Mouse (Mus musculus): ENCODE data around the gene Cdca4. TPM values are rescaled to one million over a fixed set of nuclear protein-coding genes. Genes with fewer than 3 reads are reported as not detected.

Cdca4 gene
- 23.5 TPM for polyA plus RNA-seq (2021)

- ATAC-seq (peak; percentile 95), DNase-seq (ENCODE audit: low read depth, low spot score) (peak; percentile 65)
- TF ChIP-seq CTCF (IDR thresholded peaks at IDR 0.05) = no peak
- POLR2A ChIA-PET = interaction anchor here (1.2 kb wide), 2 partner anchors 11 to 12 kb away, joined by 3 to 4 read pairs; no protein-coding TSS in a partner anchor
- H3K27me3 ChIP-seq = no peaks in the 10 kb centered on the region
- in situ Hi-C loops (cut with MboI; ENCODE audit: low pct_unique_long_range_greater_than_20kb) = no loop called here
- CTCF ChIA-PET = interaction anchor here (1.2 to 1.5 kb wide), 2 partner anchors 14 to 31 kb away, joined by 3 to 4 read pairs; no protein-coding TSS in a partner anchor
Observed at GRCm38 (mm10) chr12:112829244-112829864, at the start of gene Cdca4. Gene Cdca4, minus strand, starts transcription at chr12:112829423.

GRCm38 (mm10) chr12:112877607-112878020 lies 48.4 kb upstream of the Cdca4 start:
- no peak for ATAC-seq
- DNase-seq (ENCODE audit: low read depth, low spot score) = no peak
- H3K27me3 ChIP-seq = no peaks in the 10 kb centered on the region
- TF ChIP-seq CTCF (IDR thresholded peaks at IDR 0.05) = no peak
- ChIA-PET POLR2A (no interaction called here), CTCF (interaction anchor here (1.0 kb wide), 1 partner anchor 79 kb away, joined by 3 read pairs; no protein-coding TSS in a partner anchor)
- in situ Hi-C loops (cut with MboI; ENCODE audit: low pct_unique_long_range_greater_than_20kb) = no loop called here

GRCm38 (mm10) chr12:112877073-112877576 lies 47.9 kb upstream of the Cdca4 start:
- no peak for TF ChIP-seq CTCF (IDR thresholded peaks at IDR 0.05)
- ChIA-PET POLR2A (no interaction called here), CTCF (interaction anchor here (1.0 to 1.9 kb wide), 2 partner anchors 80 to 81 kb away, joined by 3 to 7 read pairs; no protein-coding TSS in a partner anchor)
- in situ Hi-C loops (cut with MboI; ENCODE audit: low pct_unique_long_range_greater_than_20kb) = no loop called here
- ATAC-seq (no peak), DNase-seq (ENCODE audit: low read depth, low spot score) (no peak)
- H3K27me3 ChIP-seq = no peaks in the 10 kb centered on the region

- DNase-seq (ENCODE audit: low read depth, low spot score) = no peak
- in situ Hi-C loops (cut with MboI; ENCODE audit: low pct_unique_long_range_greater_than_20kb) = no loop called here
- no peaks in the 10 kb centered on the region for H3K27me3 ChIP-seq
- ChIA-PET POLR2A (no interaction called here), CTCF (interaction anchor here (1.2 to 1.9 kb wide), 5 partner anchors 15 to 82 kb away, joined by 3 to 7 read pairs (median 3); no protein-coding TSS in a partner anchor)
- TF ChIP-seq CTCF (IDR thresholded peaks at IDR 0.05) = no peak
- no peak for ATAC-seq
Observed at GRCm38 (mm10) chr12:112876332-112877072, 47.3 kb upstream of the Cdca4 start.

GRCm38 (mm10) chr12:112875225-112876013 lies 46.2 kb upstream of the Cdca4 start:
- TF ChIP-seq CTCF (IDR thresholded peaks at IDR 0.05) = no peak
- ATAC-seq (peak; percentile 65), DNase-seq (ENCODE audit: low read depth, low spot score) (no peak)
- CTCF ChIA-PET = interaction anchor here (0.6 to 1.9 kb wide), 8 partner anchors 16 to 145 kb away, joined by 3 to 7 read pairs (median 3); partner anchors contain the start of gene Nudt14
- H3K27me3 ChIP-seq = no peaks in the 10 kb centered on the region
- in situ Hi-C loops (cut with MboI; ENCODE audit: low pct_unique_long_range_greater_than_20kb) = no loop called here
- POLR2A ChIA-PET = no interaction called here

- ChIA-PET POLR2A (no interaction called here), CTCF (no interaction called here)
- no peak for DNase-seq (ENCODE audit: low read depth, low spot score)
- in situ Hi-C loops (cut with MboI; ENCODE audit: low pct_unique_long_range_greater_than_20kb) = no loop called here
- ATAC-seq = no peak
- TF ChIP-seq CTCF (IDR thresholded peaks at IDR 0.05) = no peak
- H3K27me3 ChIP-seq = no peaks in the 10 kb centered on the region
Observed at GRCm38 (mm10) chr12:112874199-112874598, 45.0 kb upstream of the Cdca4 start.

- H3K27me3 ChIP-seq = no peaks in the 10 kb centered on the region
- ChIA-PET CTCF (interaction anchor here (0.8 to 1.1 kb wide), 3 partner anchors 24 to 106 kb away, joined by 3 to 4 read pairs (median 3); no protein-coding TSS in a partner anchor), POLR2A (no interaction called here)
- DNase-seq (ENCODE audit: low read depth, low spot score) (no peak), ATAC-seq (peak; percentile 41)
- TF ChIP-seq CTCF (IDR thresholded peaks at IDR 0.05) = no peak
- in situ Hi-C loops (cut with MboI; ENCODE audit: low pct_unique_long_range_greater_than_20kb) = no loop called here
Observed at GRCm38 (mm10) chr12:112873452-112874190, 44.4 kb upstream of the Cdca4 start.

GRCm38 (mm10) chr12:112872991-112873390 lies 43.8 kb upstream of the Cdca4 start:
- ChIA-PET CTCF (interaction anchor here (0.8 to 1.1 kb wide), 3 partner anchors 24 to 107 kb away, joined by 3 to 4 read pairs (median 3); no protein-coding TSS in a partner anchor), POLR2A (no interaction called here)
- H3K27me3 ChIP-seq = no peaks in the 10 kb centered on the region
- DNase-seq (ENCODE audit: low read depth, low spot score) (no peak), ATAC-seq (no peak)
- in situ Hi-C loops (cut with MboI; ENCODE audit: low pct_unique_long_range_greater_than_20kb) = no loop called here
- no peak for TF ChIP-seq CTCF (IDR thresholded peaks at IDR 0.05)

GRCm38 (mm10) chr12:112871272-112871671 lies 42.0 kb upstream of the Cdca4 start:
- ChIA-PET CTCF (interaction anchor here (1.3 kb wide), 1 partner anchor 76 kb away, joined by 4 read pairs; no protein-coding TSS in a partner anchor), POLR2A (no interaction called here)
- in situ Hi-C loops (cut with MboI; ENCODE audit: low pct_unique_long_range_greater_than_20kb) = no loop called here
- no peaks in the 10 kb centered on the region for H3K27me3 ChIP-seq
- DNase-seq (ENCODE audit: low read depth, low spot score) (no peak), ATAC-seq (no peak)
- TF ChIP-seq CTCF (IDR thresholded peaks at IDR 0.05) = no peak
